8 mouse cellular contexts compared by ENCODE assay signal in genomic region chr5:122285029-122285766, GRCm38 (mm10). TPM values are rescaled to one million over a fixed set of nuclear protein-coding genes. Genes with fewer than 3 reads are reported as not detected.
DNase-seq lines count a peak whose midpoint lies in the region; ATAC-seq and TF ChIP-seq lines count a peak whose summit lies in the region.

No protein-coding gene starts in this region.

- H3K27me3 ChIP-seq in CH12.LX (replicated peaks): no peaks in the 10 kb centered on the region
- H3K27me3 ChIP-seq in embryonic facial prominence, embryonic 11.5 days (ENCODE audit: control insufficient read depth, insufficient read depth, low read length): no peaks in the 10 kb centered on the region
- H3K27me3 ChIP-seq in heart, embryonic 11.5 days (ENCODE audit: control insufficient read depth, insufficient read depth, low read length): no peaks in the 10 kb centered on the region
- H3K27me3 ChIP-seq in kidney, embryonic 14.5 days (ENCODE audit: control insufficient read depth, insufficient read depth, low read length): no peaks in the 10 kb centered on the region
- no peaks in the 10 kb centered on the region for H3K27me3 ChIP-seq in lung, embryonic 16.5 days (ENCODE audit: control insufficient read depth, insufficient read depth, low read depth, low read length)

- peak overlapping the region; percentile 80 for H3K9ac ChIP-seq in CH12.LX (ENCODE audit: insufficient read depth, low read depth)
- H3K9ac ChIP-seq in embryonic facial prominence, embryonic 11.5 days (replicated peaks; ENCODE audit: low read length): peak overlapping the region; percentile 86
- peak overlapping the region; percentile 93 for H3K9ac ChIP-seq in heart, embryonic 11.5 days (ENCODE audit: low read depth, low read length)
- peak overlapping the region; percentile 91 for H3K9ac ChIP-seq in kidney, embryonic 14.5 days (ENCODE audit: low read depth, low read length)
- peak overlapping the region; percentile 90 for H3K9ac ChIP-seq in lung, embryonic 16.5 days (ENCODE audit: low read length)

- peak overlapping the region; percentile 5 for H3K27ac ChIP-seq in CH12.LX (ENCODE audit: insufficient read depth, low read depth)
- no peak overlapping the region for H3K27ac ChIP-seq in embryonic facial prominence, embryonic 11.5 days (replicated peaks; ENCODE audit: low read depth, low read length)
- H3K27ac ChIP-seq in heart, embryonic 11.5 days (ENCODE audit: low read depth, low read length): peak overlapping the region; percentile 71
- H3K27ac ChIP-seq in kidney, embryonic 14.5 days (ENCODE audit: low read depth, low read length): no peak overlapping the region
- H3K27ac ChIP-seq in lung, embryonic 16.5 days (ENCODE audit: low read length): peak overlapping the region; percentile 52; the same call in 1 of the 2 replicates

- H3K4me2 ChIP-seq in CH12.LX (ENCODE audit: insufficient read depth, low read depth, poor library complexity, severe bottlenecking): peak overlapping the region; percentile 76
- H3K4me2 ChIP-seq in embryonic facial prominence, embryonic 11.5 days (ENCODE audit: low read depth, low read length): peak overlapping the region; percentile 98
- H3K4me2 ChIP-seq in heart, embryonic 11.5 days: peak overlapping the region; percentile 98
- H3K4me2 ChIP-seq in kidney, embryonic 14.5 days (replicated peaks; ENCODE audit: low read depth, low read length): peak overlapping the region; percentile 93
- peak overlapping the region; percentile 98 for H3K4me2 ChIP-seq in lung, embryonic 16.5 days (ENCODE audit: low read depth, low read length)

- WGBS in embryonic facial prominence, embryonic 11.5 days: 1% methylated on average over 33 of the region's 34 CpGs
- WGBS in heart, embryonic 11.5 days (ENCODE audit: insufficient replicate concordance): 1% methylated on average over 34 of the region's 34 CpGs
- under 1% methylated on average over 34 of the region's 34 CpGs for WGBS in kidney, embryonic 14.5 days
- WGBS in lung, embryonic 16.5 days: under 1% methylated on average over 34 of the region's 34 CpGs

- peaks cover 57% of the 10 kb centered on the region for H3K79me2 ChIP-seq in CH12.LX (replicated peaks; ENCODE audit: control insufficient read depth, extremely low read depth, insufficient read depth, poor library complexity, severe bottlenecking)

- no peak for TF ChIP-seq RAD21 in CH12.LX (IDR thresholded peaks at IDR 0.05; ENCODE audit: low read depth, low read length)

- peak in 1 of 2 experiments; percentile 34; a peak in 2 of 4 replicates for TF ChIP-seq CTCF in CH12.LX (conservative IDR thresholded peaks at IDR 0.05 in 1 of 2, IDR thresholded peaks at IDR 0.05 in 1 of 2; ENCODE audit: low read depth in 2 of 2, low read length in 2 of 2)

- peak; percentile 14; the same call in 1 of the 2 replicates for ATAC-seq in embryonic facial prominence, embryonic 11.5 days (replicated peaks; ENCODE audit: insufficient number of reproducible peaks, low FRiP score, low TSS enrichment, low read depth)
- peak; percentile 48; the same call in 1 of the 2 replicates for ATAC-seq in heart, embryonic 11.5 days (replicated peaks; ENCODE audit: insufficient number of reproducible peaks, low FRiP score, low TSS enrichment)
- peak; percentile 53; the same call in 1 of the 2 replicates for ATAC-seq in kidney, embryonic 14.5 days (ENCODE audit: low FRiP score, low TSS enrichment)
- peak; percentile 26; the same call in 1 of the 2 replicates for ATAC-seq in lung, embryonic 16.5 days (ENCODE audit: low read depth)
- no peak for ATAC-seq in activated CD4-positive, CD25-positive, alpha-beta regulatory T cell, adult 4 months

- in situ Hi-C loops in CH12.LX (cut with MboI; ENCODE audit: low pct_ligation_motif_present, low pct_unique_long_range_greater_than_20kb, low sequenced_read_pairs): no loop called here

- TF ChIP-seq POLR2A in CH12.LX (IDR thresholded peaks at IDR 0.05; ENCODE audit: low read depth, low read length): no peak

- no peaks in the 10 kb centered on the region for H3K9me3 ChIP-seq in CH12.LX (replicated peaks; ENCODE audit: low read length)
- H3K9me3 ChIP-seq in embryonic facial prominence, embryonic 11.5 days (replicated peaks; ENCODE audit: control insufficient read depth, low read length): no peaks in the 10 kb centered on the region
- H3K9me3 ChIP-seq in heart, embryonic 11.5 days (replicated peaks; ENCODE audit: control insufficient read depth, low read length): no peaks in the 10 kb centered on the region
- no peaks in the 10 kb centered on the region for H3K9me3 ChIP-seq in kidney, embryonic 14.5 days (ENCODE audit: control insufficient read depth, low read length)
- H3K9me3 ChIP-seq in lung, embryonic 16.5 days (ENCODE audit: control insufficient read depth, low read length): no peaks in the 10 kb centered on the region

- H3K4me1 ChIP-seq in CH12.LX (ENCODE audit: control insufficient read depth in 1 of 2, insufficient read depth in 2 of 2): peaks cover 17 to 40% of the 10 kb centered on the region in 2 experiments
- no peaks in the 10 kb centered on the region for H3K4me1 ChIP-seq in embryonic facial prominence, embryonic 11.5 days (ENCODE audit: control insufficient read depth, insufficient read depth, low read length)
- H3K4me1 ChIP-seq in heart, embryonic 11.5 days (ENCODE audit: control insufficient read depth, insufficient read depth, low read length): peaks cover 25% of the 10 kb centered on the region
- peaks cover 12% of the 10 kb centered on the region; the same call in 1 of the 2 replicates for H3K4me1 ChIP-seq in kidney, embryonic 14.5 days (ENCODE audit: control insufficient read depth, insufficient read depth, low read length)
- H3K4me1 ChIP-seq in lung, embryonic 16.5 days (replicated peaks; ENCODE audit: control insufficient read depth, insufficient read depth, low read length): peaks cover 27% of the 10 kb centered on the region

- H3K36me3 ChIP-seq in CH12.LX (replicated peaks in 1 of 2; ENCODE audit: control insufficient read depth in 1 of 2, insufficient read depth in 1 of 2, low read length in 1 of 2): peaks cover 0 to 29% of the 10 kb centered on the region in 2 experiments
- no peaks in the 10 kb centered on the region for H3K36me3 ChIP-seq in embryonic facial prominence, embryonic 11.5 days (replicated peaks; ENCODE audit: control insufficient read depth, insufficient read depth, low read depth, low read length)
- H3K36me3 ChIP-seq in heart, embryonic 11.5 days (ENCODE audit: control insufficient read depth, insufficient read depth, low read length): no peaks in the 10 kb centered on the region
- peaks cover 6% of the 10 kb centered on the region; the same call in 1 of the 2 replicates for H3K36me3 ChIP-seq in kidney, embryonic 14.5 days (ENCODE audit: control insufficient read depth, insufficient read depth, low read length)
- 0 out of 2 replicates have a peak, but pooled peaks cover 3% of the 10 kb centered on the region for H3K36me3 ChIP-seq in lung, embryonic 16.5 days (ENCODE audit: control insufficient read depth, insufficient read depth, low read length)

- no peak for DNase-seq in CH12.LX (ENCODE audit: extremely low read depth)
- peak; percentile 88 for DNase-seq in adrenal gland, adult 2 months
- peak; percentile 31 for DNase-seq in embryonic facial prominence, embryonic 11.5 days (ENCODE audit: low spot score)
- peak; percentile 65 for DNase-seq in retina, postnatal 1 day

- H3K4me3 ChIP-seq in CH12.LX (replicated peaks in 1 of 3; ENCODE audit: low read depth in 2 of 3, low read length in 2 of 3, poor library complexity in 1 of 3): peak overlapping the region; percentile 87 to 96 (median 95)
- peak overlapping the region; percentile 99 for H3K4me3 ChIP-seq in embryonic facial prominence, embryonic 11.5 days (ENCODE audit: low read depth, low read length)
- H3K4me3 ChIP-seq in heart, embryonic 11.5 days (ENCODE audit: low read depth, low read length): peak overlapping the region; percentile 99
- H3K4me3 ChIP-seq in kidney, embryonic 14.5 days (ENCODE audit: low read length): peak overlapping the region; percentile 97
- H3K4me3 ChIP-seq in lung, embryonic 16.5 days (ENCODE audit: low read length): peak overlapping the region; percentile 94

- dilution Hi-C loops in CH12.LX (cut with MboI; ENCODE audit: extremely low pct_ligation_motif_present, extremely low pct_unique_long_range_greater_than_20kb, low sequenced_read_pairs): no loop called here

- TF ChIP-seq EP300 in CH12.LX (IDR thresholded peaks at IDR 0.05; ENCODE audit: low read length): no peak

TF ChIP-seq in CH12.LX, 34 proteins besides CTCF, POLR2A, EP300 and RAD21 (continues in another document):
- TF ChIP-seq MAZ (IDR thresholded peaks at IDR 0.05; ENCODE audit: low read depth, low read length) (no peak), SMC3 (IDR thresholded peaks at IDR 0.05; ENCODE audit: low read depth, low read length) (peak; percentile 11), MAX (IDR thresholded peaks at IDR 0.05; ENCODE audit: low read length) (peak; percentile 33; the same call in 1 of the 2 replicates), BHLHE40 (IDR thresholded peaks at IDR 0.05; ENCODE audit: low read depth, low read length) (peak; percentile 33; the same call in 1 of the 2 replicates)

RNA-seq across cellular contexts. Expression of gene Pptc7, which starts 1.0 kb away (rescaled TPM):
- total RNA-seq in CH12.LX (2012; rRNA removed): 17.1 and 19.9 TPM in 2 replicates
- 25.6 and 25.9 TPM in 2 replicates for total RNA-seq in CH12.LX (2014; rRNA removed)
- polyA plus RNA-seq in CH12.LX (2012; ENCODE audit: insufficient read length, low read depth): 22.2 and 23.6 TPM in 2 replicates
- total RNA-seq in adrenal gland, adult 2 months (2021): 10 to 100 TPM; 52.0 to 63.4 TPM
- 46.3 and 57.5 TPM in 2 replicates for polyA plus RNA-seq in adrenal gland, adult 2 months (2012; rRNA removed)
- 8.3 and 9.0 TPM in 2 replicates for polyA plus RNA-seq in embryonic facial prominence, embryonic 11.5 days (2014; fragmentation: Nextera tagmentation; extraction: Ambion mirVana)
- 10.2 and 12.3 TPM in 2 replicates for polyA plus RNA-seq in heart, embryonic 11.5 days (2014; fragmentation: Nextera tagmentation; extraction: Ambion mirVana)
- 7.9 and 10.9 TPM in 2 replicates for polyA plus RNA-seq in kidney, embryonic 14.5 days (2014; fragmentation: Nextera tagmentation; extraction: Ambion mirVana)
- 8.6 and 8.9 TPM in 2 replicates for polyA plus RNA-seq in lung, embryonic 16.5 days (2015; fragmentation: Nextera tagmentation; extraction: Ambion mirVana)
- polyA plus RNA-seq in activated CD4-positive, CD25-positive, alpha-beta regulatory T cell, adult 4 months (2017; shearing (Covaris generic)): 10 to 100 TPM; 13.5 to 14.8 TPM

RNA-seq across cellular contexts. Expression of gene Tctn1, which starts 20.9 kb away (rescaled TPM):
- total RNA-seq in CH12.LX (2012; rRNA removed) (7.6 and 8.8 TPM in 2 replicates), CH12.LX (2014; rRNA removed) (2.6 and 2.9 TPM in 2 replicates)
- polyA plus RNA-seq in CH12.LX (2012; ENCODE audit: insufficient read length, low read depth): 3.7 and 4.4 TPM in 2 replicates
- total RNA-seq in adrenal gland, adult 2 months (2021): 10 to 100 TPM; 11.4 to 14.2 TPM
- 47.0 and 58.3 TPM in 2 replicates for polyA plus RNA-seq in adrenal gland, adult 2 months (2012; rRNA removed)
- 3.3 and 3.5 TPM in 2 replicates for polyA plus RNA-seq in embryonic facial prominence, embryonic 11.5 days (2014; fragmentation: Nextera tagmentation; extraction: Ambion mirVana)
- polyA plus RNA-seq in heart, embryonic 11.5 days (2014; fragmentation: Nextera tagmentation; extraction: Ambion mirVana): 1.7 and 2.2 TPM in 2 replicates
- 6.5 and 9.8 TPM in 2 replicates for polyA plus RNA-seq in kidney, embryonic 14.5 days (2014; fragmentation: Nextera tagmentation; extraction: Ambion mirVana)
- polyA plus RNA-seq in lung, embryonic 16.5 days (2015; fragmentation: Nextera tagmentation; extraction: Ambion mirVana): 6.5 and 7.4 TPM in 2 replicates
- polyA plus RNA-seq in activated CD4-positive, CD25-positive, alpha-beta regulatory T cell, adult 4 months (2017; shearing (Covaris generic)): under 1 TPM; 0.75 to 0.96 TPM

Comparison
In these comparisons a context has a peak if more than half of its experiments do, and no peak if none do; other contexts are left out.
1. H3K27ac ChIP-seq: peak in CH12.LX (single experiment), heart, embryonic 11.5 days (single experiment) and lung, embryonic 16.5 days (single experiment); none in embryonic facial prominence, embryonic 11.5 days (single experiment) and kidney, embryonic 14.5 days (single experiment).
2. Peak in every context shown above with its lines, with median percentiles within 50 percentile points of each other: H3K4me2 ChIP-seq, H3K4me3 ChIP-seq and H3K9ac ChIP-seq.